Mouse (Mus musculus) cerebellum, adult (tissue): Measurements from ENCODE around the gene Copz1.

Experiments used
- ATAC-seq: cut with Nextera tagmentation; 2 replicates; pipeline ENCODE4 v1.9.2; 2017; ENCODE audit warnings: mild to moderate bottlenecking, moderate library complexity, mixed read lengths; ENCODE audit not compliant: insufficient number of reproducible peaks, low FRiP score, low TSS enrichment

Gene Copz1

DNA sequence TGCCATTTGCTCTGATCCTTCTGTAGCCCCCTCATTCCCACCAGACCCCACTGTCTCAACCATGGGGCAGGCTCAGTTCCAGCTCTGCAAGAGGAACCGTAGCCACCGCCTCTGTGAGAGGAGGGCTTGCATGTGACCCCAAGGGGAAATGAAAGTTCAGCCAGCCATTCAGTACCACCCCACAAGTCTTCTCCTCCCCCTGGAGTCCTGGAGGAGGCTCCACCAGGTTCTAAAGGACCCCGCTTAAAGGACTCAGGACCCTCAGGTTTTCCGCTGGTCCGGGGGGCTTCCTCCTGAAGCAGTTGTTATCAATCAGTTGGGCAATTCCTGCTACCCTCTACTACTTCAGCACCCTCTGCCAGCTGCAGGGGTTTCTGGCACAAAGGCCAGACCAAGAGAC lies 61.2 kb downstream of the Copz1 start:
- no peak for ATAC-seq

DNA sequence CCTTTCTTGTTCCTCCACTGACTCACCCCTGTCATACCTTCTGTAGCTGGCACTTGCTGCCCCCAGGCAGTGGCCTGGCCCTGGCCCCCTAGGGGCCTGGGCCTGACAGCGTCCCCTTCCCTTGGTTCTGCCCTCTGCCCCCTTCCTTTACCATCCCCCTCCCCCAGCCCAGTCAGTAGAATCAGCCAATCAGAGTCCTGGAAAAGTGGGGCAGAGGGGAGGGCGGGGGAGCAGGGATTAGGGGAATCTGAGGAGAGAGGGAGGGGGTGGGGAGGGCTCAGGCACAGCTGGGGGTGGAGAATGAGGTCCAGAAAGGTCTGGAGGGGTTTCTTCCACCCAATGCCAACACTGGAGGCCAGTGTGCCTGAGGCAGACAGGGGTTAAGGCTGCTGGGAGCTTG lies 61.7 kb downstream of the Copz1 start:
- ATAC-seq: no peak

DNA sequence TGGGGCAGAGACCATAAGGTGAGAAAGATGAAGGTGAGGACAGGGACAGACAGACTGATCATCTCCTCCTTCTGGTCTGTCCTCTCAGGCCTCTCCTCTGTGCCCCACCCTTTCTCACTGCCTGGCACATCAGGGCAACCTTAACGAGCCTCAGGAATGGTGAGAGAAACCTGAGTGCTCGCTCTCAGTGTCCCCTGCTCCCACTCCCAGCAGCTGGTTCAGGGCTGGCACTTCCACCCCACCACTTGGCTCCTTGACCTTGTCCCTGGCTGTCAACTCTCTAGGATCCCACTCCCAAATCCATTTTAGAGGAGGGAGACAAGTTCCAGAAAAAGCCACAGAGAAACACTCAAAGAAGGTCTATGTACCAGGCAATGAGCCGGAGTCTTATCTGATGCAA lies 62.5 kb downstream of the Copz1 start:
- ATAC-seq: no peak

DNA sequence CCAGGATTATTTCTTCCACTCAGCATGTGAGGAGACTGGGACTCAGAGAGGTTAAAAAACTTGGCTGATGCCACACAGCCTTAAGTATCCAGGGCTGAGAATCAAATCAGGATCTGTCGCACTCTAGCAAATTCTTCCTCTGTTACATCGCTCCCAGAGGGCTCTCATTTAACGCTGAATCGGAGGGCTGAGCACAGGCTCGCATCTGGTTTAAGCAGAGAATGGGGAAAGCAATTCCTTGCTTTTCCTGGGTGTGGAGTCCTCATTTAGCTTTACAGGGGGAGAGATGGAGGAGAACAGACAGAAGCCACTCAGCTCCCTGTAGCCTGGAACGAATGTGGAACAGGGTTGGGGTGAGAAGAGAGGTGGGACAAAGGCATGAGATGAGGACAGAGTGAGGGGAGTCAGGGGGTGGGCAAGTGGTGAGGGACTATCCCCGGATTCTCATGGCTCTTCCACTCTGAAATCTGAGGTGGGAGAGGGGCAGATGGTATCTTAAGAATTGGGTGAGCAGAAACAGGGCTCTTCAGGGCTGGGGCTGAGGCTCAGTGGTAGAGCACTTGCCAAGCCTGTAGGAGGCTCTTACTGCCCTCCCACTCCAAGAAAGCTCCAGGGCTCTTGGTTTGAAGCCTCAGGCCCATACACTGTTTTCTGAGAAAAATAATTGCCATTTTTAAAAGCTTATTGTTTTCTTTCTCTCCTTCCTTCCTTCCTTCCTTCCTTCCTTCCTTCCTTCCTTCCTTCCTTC lies 63.1 kb downstream of the Copz1 start:
- ATAC-seq: no peak

DNA sequence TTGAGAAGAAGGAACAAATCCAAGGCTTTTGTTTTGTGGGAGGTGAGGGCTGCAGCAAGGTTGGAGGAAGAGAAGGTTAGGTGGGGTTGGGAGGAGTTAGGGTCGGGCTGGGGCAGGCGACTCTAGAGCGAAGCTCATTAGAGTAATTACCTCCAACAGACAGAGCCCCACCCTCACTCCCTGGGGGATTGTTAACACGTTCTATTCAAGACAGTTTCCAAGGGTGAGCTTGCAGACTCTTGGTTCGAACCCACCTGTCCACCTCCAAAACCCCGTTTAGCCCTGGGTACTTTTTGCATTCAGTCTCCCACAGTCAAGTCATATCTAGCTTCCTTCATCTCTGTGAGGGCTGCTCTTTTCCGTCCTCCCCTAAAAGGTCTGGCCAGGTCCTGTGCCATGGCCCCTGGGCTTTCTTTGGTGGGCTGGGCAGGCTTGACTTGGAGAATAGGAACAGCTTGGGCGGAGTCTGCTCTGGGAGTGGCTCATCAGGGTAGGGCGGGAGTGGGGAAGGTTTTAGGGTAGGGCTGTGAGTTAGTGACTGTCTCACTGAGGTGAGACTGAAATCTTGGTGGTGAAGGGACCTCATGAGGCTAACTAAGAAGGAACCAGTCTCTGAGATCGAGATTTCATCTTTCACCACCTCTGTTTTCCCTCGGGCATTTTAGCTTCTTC lies 64.6 kb downstream of the Copz1 start:
- ATAC-seq: no peak

DNA sequence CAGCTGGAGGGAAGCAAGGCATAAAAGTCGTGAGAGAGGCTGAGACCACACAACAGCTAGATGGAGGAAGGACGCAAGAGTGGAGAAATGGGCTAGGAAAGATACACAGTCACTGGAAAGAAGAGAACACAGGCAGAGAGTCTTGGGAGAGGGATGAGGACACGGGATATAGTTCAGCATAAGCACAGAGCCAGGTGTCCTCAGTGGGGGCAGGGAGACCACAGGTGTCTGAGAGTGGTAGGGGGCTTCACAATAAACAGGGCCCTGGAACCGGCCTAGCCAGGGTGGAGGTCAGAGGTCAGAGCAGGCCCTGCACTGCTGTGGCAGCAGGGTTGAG lies 66.3 kb downstream of the Copz1 start:
- no peak for ATAC-seq

DNA sequence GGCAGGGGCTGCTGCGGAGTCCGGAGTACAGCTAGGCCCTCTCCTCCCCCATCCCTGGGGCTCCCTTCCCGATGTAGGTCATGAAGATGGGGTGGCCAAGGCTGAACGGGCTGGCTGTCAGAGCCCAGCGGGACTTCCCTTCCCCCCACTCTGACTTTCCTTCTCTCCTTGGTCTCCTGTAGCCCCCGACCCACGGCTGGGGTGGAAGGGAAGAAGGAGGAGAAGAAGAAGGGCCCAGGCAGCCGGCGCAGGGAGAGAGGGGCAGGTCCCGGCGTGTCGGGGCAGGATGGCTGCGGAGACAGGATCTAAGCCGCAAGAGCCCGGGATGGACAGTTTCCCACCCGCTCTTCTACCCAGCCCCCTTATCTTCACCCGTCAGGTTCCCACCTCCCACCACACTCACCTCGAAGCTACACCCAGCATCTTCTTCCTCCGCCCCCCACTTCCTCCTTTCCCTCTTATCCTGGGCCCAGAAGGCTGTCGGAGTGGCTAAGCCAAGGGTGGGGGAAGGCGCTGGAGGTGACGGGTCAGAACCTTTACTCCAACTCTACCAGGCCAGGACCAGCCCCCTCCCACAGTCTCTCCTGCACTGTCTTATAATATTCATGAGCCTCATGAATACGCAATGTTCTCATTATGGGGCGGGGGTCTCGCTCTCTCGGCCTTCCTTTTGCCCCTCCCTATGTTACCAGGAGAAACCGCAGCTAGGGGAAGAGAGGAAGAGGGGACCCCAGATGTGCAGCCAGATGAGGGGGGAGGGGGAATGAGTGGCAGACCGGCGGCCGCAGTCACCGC lies 66.8 kb downstream of the Copz1 start:
- ATAC-seq: no peak; the same call in 1 of the 2 replicates

DNA sequence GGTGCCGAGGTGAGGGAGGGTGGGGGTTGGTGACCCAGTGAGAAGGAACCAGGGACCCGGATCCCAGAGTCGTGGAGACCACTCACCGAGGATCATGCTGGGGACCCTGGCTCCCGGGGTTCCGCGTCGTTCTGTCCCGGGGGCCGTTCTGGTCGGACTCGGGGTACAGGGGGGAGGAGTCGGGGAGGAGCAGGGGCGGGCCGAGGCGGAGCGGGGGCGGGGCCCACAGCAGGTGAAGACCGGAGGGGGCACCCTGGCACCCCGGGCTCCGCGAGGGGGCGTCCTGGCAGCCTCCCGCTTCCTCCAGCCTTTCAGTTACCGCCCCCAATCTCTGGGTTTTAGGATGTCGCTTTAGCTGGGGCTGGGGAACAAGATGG lies 67.4 kb downstream of the Copz1 start, which contains the start of gene Zfp385a:
Gene Zfp385a (minus strand): TSS at position 133 of the 377 bp plus-strand sequence.
- ATAC-seq: no peak

DNA sequence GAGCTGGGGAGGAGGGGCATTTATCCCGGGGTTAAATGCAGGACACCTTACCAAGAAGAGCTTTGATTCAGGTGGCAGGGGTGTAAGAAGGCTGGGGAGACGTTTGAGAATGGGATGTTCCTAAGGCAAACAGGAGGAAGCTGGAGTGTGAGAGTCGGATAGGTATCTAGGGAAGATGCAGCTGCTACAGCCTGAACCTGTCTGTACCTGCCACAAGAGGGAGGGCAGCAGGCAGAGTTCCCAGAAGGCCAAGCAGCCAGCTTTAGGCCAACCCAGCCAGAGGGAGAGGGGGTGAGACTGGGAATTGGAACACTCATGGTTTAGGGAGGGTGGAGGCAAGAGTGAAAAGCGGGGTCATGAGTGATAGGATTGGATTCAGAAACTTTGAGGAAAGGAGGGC lies 68.3 kb downstream of the Copz1 start:
- ATAC-seq: no peak

DNA sequence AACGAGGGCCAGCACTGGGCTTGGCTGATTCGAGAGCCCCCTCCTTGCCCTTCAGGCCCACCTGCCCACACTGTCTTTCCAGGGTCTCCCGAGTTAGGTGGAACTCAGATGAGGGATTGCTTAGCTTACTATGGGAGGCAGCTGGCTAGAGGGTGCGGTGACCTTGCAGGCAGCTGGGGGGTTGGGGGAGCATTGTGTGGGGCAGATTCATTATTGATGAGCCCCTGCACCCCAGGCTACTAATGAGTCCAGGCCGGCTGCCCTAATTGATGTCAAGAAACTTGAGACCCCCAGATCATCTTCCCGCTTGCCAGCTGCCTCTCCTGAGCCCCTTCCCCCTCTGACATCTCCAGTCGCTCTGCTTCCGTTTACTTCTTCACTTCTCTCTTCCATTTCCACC lies 69.0 kb downstream of the Copz1 start:
- no peak for ATAC-seq

DNA sequence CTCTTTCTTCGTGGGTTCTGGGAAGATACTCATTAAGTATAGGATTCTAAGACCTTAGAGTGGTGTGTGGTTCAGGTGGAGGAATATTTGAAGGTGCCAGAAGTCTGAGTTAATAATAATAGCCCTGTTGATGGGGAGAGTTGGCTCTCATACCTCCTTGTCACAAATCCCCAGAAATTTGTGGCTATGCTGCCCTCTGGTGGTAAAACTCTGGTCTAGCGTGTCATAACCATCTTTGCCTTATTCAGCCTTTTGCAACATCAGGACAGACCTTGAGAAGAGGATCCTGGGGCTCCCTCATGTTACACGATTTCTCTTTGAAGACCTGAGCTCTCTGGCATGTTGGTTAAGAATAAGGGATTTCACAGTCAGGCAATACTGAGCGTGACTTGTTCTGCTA lies 69.9 kb downstream of the Copz1 start:
- no peak for ATAC-seq

DNA sequence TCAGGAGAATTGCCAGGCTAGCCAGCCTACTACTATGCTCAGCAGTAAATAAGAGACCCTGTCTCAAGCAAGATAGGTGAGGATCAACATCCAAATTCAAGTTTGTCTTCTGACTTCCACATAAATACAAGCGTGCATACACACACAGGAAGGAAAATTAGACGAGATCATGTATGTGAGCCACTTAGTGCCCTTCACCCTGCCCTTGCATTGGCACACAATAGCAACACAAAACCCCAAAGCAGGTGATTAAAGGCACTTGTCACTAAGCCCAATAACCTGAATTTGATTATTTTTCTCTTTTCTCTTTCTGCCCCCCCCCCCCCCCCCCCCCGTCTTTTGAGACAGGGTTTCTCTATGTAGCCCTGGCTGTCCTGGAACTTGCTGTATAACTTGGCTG lies 70.5 kb downstream of the Copz1 start:
- ATAC-seq: no peak

DNA sequence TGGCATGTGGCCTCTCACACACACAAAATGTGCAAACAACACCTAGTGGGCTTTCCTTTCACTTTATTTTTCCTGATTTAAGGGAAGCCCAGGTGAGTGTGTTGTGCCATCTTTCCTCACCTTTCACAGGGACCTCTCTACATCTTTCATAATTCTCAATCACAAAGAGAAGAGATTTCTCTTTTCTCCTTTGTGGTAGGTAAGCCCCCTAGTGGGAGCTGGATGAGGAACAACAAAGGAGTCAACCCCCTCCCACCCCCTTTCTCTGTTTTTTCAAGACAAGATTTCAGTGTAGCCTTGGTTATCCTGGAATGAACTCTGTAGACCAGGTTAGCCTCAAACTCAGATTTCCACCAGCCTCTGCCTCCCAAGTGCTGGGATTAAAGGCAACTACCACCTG lies 71.0 kb downstream of the Copz1 start:
- no peak for ATAC-seq

DNA sequence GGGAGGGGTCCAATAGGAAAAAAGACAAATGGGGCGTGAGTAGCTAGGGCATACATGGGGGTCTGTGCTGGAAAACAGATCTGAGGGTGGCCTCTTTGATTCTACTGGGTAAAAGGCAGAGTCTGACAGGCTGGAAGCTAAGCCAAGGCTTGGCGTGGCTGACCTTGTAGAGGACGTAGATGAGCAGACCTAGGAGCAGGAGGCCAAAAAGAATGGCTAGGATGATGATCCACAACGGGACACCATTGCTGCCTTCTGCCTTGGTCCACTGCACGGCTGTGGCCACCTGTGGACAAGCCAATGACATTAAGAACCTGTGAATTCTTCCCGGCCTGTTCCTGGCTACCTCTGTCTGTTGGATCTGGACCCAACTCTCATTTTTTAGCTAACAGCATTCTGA lies 73.3 kb downstream of the Copz1 start:
- ATAC-seq: no peak

DNA sequence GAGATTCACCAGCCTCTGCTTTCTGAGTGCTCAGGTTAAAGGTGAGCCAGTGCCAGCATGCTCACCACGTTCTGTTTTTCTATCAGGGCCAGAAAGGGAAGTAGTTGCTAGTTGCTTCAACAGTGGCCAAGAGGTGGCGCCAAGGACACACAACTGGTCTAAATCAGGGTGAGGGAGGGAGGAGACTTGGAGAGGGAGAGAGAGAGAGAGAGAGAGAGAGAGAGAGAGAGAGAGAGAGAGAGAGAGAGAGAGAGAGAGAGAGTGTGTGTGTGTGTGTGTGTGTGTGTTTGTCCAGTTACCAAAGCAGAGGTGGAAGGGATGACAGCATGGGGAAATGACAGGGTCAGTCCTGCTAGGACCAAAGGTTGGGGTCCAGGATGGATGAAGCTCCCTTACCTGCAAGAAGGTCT lies 74.8 kb downstream of the Copz1 start:
- ATAC-seq: no peak
